Mouse (Mus musculus): ENCODE data around the gene Sema6b. TPM values are rescaled to one million over a fixed set of nuclear protein-coding genes. Genes with fewer than 3 reads are reported as not detected.

Sema6b gene
- polyA plus RNA-seq, 1 experiment, result 0.81 TPM

DNA sequence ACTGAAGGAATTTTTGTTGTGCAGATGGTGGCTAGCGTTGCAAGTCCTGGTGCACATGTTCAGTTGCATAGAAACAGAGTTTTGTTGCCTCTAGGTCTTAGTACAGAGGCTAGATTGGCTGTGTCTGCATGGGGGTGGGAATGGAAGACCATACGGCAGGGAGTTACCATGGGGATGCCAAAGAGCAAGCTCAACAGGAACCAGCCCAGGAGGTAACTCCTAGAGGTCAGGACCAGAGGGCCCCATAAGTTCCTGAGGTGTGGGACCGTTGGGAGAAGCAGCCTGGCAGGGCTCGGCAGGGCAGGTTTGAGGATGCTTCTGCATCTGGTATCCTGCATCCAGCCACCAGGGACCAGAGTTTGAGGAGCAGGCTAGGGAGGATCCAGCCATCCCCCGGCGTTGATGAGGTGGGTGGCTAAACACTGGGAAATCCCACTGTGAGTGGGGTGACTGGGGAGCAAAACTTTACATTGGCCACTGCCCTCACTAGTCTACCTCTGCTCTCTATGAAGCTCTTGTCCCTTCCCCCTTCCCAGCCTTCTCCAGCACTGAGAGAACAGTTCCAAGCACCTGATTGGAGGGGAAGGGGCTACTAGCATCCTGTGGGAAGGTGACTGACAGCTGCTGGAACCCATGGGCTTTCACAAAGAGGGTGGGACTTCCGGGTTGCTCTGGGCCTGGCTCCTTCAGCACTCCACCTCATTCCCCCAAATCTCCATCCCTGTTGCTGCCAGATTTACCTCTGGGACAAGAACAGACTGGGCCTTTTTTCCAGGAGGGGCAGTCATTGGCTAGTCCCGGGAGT is 59.2 kb downstream of the Sema6b start:
- TF ChIP-seq GATA1 (IDR thresholded peaks at IDR 0.05; ENCODE audit: low read length), result no peak

DNA sequence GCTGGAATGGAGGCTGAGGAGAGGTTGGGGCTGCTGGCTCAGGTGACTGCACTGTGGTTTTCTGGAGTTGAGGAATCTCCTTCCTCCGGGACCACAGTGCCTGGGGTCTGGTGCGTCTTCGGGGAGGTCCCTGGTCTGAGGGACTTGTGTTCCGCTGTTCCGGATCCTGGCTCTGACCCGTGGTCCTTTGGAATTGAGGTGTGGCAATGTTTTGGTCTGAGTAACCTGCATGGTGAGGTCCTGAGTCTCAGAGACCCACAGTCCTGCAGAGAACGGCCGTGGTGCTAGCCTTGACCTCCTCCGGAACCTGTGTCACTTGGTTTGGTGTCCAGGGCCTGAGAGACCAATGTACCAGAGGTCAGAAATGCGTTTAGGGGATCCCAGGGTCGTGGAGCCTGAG is 60.2 kb downstream of the Sema6b start:
- TF ChIP-seq GATA1 (IDR thresholded peaks at IDR 0.05; ENCODE audit: low read length), result no peak

DNA sequence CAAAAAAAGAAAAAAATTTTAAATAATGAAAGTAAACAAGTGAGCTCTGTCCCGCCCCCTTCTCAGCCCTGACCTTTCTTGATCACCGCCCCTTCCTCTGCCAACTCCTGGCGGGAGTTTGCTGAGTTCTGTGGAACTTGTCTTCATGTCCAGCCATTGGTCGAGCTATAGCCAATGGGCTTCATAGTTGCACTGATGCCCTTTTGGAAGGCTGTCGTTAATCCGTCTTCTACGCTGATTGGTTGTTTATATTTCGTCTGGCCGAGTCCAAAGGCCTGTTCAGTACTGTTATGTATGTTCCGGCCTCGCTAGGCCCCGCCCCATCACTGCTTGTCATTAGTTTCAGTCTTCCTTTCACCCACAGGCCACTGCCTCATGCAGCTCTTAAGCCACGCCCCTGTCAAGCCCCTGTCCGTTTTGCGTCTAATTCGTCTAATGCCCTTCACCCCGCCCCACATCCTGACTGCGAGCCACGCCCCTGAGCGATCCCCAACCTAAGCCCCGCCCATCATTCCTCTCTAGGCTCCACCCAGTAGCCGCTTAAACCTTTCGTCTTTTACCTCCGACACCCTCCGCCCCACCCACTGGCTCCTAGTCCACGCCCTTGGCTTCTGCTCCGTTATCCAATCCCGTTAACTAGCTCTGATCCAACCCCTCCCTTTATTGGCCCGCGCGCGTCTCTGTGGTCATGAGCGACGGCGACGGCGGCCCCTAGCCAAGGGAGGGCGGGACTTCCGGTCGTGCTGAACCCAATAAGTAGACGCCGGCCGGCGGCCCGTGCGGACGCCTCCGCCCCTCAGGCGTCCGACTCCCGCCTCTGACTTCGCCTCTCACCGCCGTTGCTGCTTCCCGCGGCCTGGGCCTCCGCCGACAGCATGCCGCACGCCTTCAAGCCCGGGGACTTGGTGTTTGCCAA is 61.0 kb downstream of the Sema6b start, which contains the start of gene Hdgfl2:
Gene Hdgfl2 (plus strand): TSS at position 755 of the 916 bp plus-strand sequence.
- no peak for TF ChIP-seq GATA1 (IDR thresholded peaks at IDR 0.05; ENCODE audit: low read length)

DNA sequence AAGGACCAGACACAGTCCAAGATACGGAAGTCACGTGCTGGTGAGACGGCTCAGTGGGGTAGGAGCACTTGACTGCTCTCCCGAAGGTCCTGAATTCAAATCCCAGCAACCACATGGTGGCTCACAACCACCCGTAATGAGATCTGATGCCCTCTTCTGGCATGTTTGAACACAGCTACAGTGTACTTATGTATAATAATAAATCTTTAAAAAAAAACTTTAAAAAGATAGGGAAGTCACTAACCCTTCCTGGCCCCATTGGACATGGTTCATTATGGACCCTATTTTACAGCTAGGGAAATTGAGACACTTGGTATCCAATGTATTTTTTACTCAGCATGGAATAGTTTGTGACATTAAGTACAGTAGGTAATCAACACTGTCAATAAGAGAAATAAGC is 62.6 kb downstream of the Sema6b start:
- TF ChIP-seq GATA1 (IDR thresholded peaks at IDR 0.05; ENCODE audit: low read length), result no peak

DNA sequence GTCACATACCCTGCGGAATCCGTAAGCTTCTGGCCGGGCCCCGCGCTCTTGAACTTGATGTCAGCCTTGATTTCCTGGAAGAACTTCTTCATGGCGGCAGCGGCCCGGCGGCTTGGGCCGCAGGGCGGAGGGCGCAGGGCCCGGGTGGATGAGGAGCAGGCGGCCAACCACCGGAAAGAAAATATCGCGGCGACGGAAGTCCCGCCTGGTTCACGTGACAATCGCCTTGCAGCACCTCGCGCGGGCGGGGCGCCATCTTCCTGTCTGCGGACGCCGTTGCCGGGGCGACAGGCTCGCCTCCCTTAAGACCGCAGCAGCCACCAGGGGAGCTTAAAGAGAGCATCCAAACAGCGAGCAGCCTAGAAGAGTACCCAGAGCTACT is 65.3 kb downstream of the Sema6b start, which contains the start of gene Ubxn6:
Gene Ubxn6 (minus strand): TSS at position 202 of the 382 bp plus-strand sequence.
- TF ChIP-seq GATA1 (IDR thresholded peaks at IDR 0.05; ENCODE audit: low read length), result no peak

DNA sequence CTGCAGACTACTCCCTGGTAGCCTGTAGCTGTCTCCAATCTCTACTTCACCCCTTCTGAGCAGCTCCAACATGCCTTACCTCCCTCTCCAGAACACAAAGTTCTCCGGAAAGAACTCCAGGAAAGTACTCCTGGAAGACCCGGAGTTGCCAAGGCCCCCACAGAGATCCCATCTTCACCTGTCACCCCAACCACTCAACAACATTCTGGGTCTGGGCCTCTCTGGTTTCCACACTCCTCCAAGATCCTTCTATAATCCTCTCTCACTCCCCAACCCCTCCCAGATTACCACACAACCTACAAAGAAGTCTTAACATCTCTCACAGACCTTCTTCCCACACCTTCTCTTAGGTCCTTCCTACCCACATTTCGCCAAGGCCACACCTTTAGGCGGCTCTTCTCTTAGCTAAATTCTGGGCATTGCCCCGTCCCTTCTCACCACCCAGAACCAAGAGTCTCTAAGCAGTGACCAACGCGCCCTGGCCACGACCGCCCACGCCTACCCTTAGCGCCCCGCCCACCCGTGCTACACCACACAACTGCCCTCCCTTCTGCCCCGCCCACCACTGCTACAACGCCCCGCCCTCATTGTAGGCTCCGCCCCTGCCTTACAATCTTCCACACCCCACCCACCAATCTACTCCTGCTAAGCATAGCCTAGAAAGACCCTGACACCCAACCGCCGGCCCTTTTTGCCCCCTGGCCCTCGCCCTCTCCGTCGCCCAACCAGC is 65.9 kb downstream of the Sema6b start:
- no peak for TF ChIP-seq GATA1 (IDR thresholded peaks at IDR 0.05; ENCODE audit: low read length)

Other genes starting within 250 kb of the Sema6b start
- gene Zfp959, start 248.2 kb downstream of the Sema6b start, polyA plus RNA-seq (2012), result 1.4 and 2.0 TPM in 2 replicates
- 0.16 and 0.28 TPM in 2 replicates for gene Zfp119b, start 190.8 kb downstream of the Sema6b start, polyA plus RNA-seq (2012)
- 0.12 and 0.22 TPM in 2 replicates for gene Ebi3, start 187.7 kb downstream of the Sema6b start, polyA plus RNA-seq (2012)
- 35.7 and 46.0 TPM in 2 replicates for gene Yju2, start 181.2 kb downstream of the Sema6b start, polyA plus RNA-seq (2012)
- gene Shd, start 169.9 kb downstream of the Sema6b start, polyA plus RNA-seq (2012), result 0.13 and 0.19 TPM in 2 replicates
- not detected in 2 replicates for gene Fsd1, start 153.8 kb downstream of the Sema6b start, polyA plus RNA-seq (2012)
- 0.06 and 0.08 TPM in 2 replicates for gene Stap2, start 134.8 kb downstream of the Sema6b start, polyA plus RNA-seq (2012)
- gene Mpnd, start 134.6 kb downstream of the Sema6b start, polyA plus RNA-seq (2012), result 30.8 and 37.9 TPM in 2 replicates
- 73.8 and 78.3 TPM in 2 replicates for gene Sh3gl1, start 103.7 kb downstream of the Sema6b start, polyA plus RNA-seq (2012)
- gene Chaf1a, start 99.9 kb downstream of the Sema6b start, polyA plus RNA-seq (2012), result 95.0 and 102 TPM in 2 replicates
- 34.7 and 37.8 TPM in 2 replicates for gene Ubxn6, start 65.3 kb downstream of the Sema6b start, polyA plus RNA-seq (2012)
- gene Hdgfl2, start 60.7 kb downstream of the Sema6b start, polyA plus RNA-seq (2012), result 208 and 276 TPM in 2 replicates
- gene Plin4, start 30.5 kb downstream of the Sema6b start, polyA plus RNA-seq (2012), result not detected in 2 replicates
- gene Plin5, start 22.7 kb downstream of the Sema6b start, polyA plus RNA-seq (2012), result not detected in 2 replicates
- not detected in 2 replicates for gene Lrg1, start 18.3 kb downstream of the Sema6b start, polyA plus RNA-seq (2012)
- gene Tnfaip8l1, start 22.1 kb upstream of the Sema6b start, polyA plus RNA-seq (2012), result 0.81 and 1.2 TPM in 2 replicates
- 36.2 and 42.7 TPM in 2 replicates for gene Mydgf, start 43.6 kb upstream of the Sema6b start, polyA plus RNA-seq (2012)
- gene Dpp9, start 78.6 kb upstream of the Sema6b start, polyA plus RNA-seq (2012), result 54.7 and 60.0 TPM in 2 replicates
- 20.8 and 21.5 TPM in 2 replicates for gene Fem1a, start 116.5 kb upstream of the Sema6b start, polyA plus RNA-seq (2012)
- gene Ticam1, start 136.4 kb upstream of the Sema6b start, polyA plus RNA-seq (2012), result 6.3 and 7.7 TPM in 2 replicates
- gene Plin3, start 152.5 kb upstream of the Sema6b start, polyA plus RNA-seq (2012), result 7.3 and 7.9 TPM in 2 replicates
- gene Arrdc5, start 159.9 kb upstream of the Sema6b start, polyA plus RNA-seq (2012), result not detected in 2 replicates
- gene Uhrf1, start 163.0 kb upstream of the Sema6b start, polyA plus RNA-seq (2012), result 122 and 123 TPM in 2 replicates
- 33.0 and 37.9 TPM in 2 replicates for gene Kdm4b, start 185.7 kb upstream of the Sema6b start, polyA plus RNA-seq (2012)